Comparison of ENCODE assay signal across 12 mouse cellular contexts in the genomic region with DNA sequence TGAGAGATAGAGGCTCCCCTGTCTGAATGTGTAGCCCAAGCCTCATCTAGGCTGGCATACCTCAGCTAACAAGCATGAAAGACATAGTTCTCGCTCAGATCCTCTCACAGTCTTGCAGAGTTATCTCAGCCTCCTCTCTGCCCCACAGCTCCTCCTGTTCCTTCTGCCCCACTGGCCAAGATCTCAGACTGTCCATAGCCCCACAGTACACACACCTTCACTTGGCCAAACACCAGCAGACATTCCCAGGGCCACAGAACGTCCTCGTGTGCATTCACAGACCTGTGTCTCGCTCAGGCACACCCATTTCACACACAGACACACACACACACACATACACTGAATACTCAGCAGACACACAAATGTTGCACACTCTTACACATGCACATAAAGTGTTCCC.
"Had no signal": no experiment of that assay in that cellular context is flagged by ENCODE, and none has a peak within 500 bp of the region (broad histone marks: within the 10 kb centered on the region; RNA-seq: fewer than 3 reads in every experiment).

No protein-coding gene starts in this region.

- DNase-seq: left cerebral cortex, postnatal 4 days; liver; liver, embryonic 13.5 days; liver, postnatal 0 days; lung, adult 18-20 months; lung, adult 2 months; lung, embryonic 14.5 days; lung, postnatal 10 days; lung, postnatal 14 days; lung, postnatal 36 days; lung, postnatal 4 days; midbrain, embryonic 14.5 days had no signal
